Mouse (Mus musculus) cortical plate, adult 2 months (tissue): ENCODE data around the gene Txnrd3.

ENCODE experiments used
- CTCF ChIP-seq: fragments of 200-500 bp; IDR thresholded peaks from 2 replicates; pipeline ENCODE4 v1.5.1; 2011; ENCODE audit warnings: mild to moderate bottlenecking, control low read depth, low read length; ENCODE audit not compliant: insufficient read depth; ENCODE audit errors: extremely low read depth
- POLR2A ChIP-seq: fragments of 200-500 bp; IDR thresholded peaks from 2 replicates; pipeline ENCODE4 v1.6.1; 2011; ENCODE audit warnings: mild to moderate bottlenecking, low read length, control low read depth; ENCODE audit not compliant: insufficient read depth; ENCODE audit errors: extremely low read depth

- no peak for TF ChIP-seq POLR2A
- TF ChIP-seq CTCF: no peak
Measured at GRCm38 (mm10) chr6:89665667-89666066, 21.9 kb downstream of the Txnrd3 start.
